Mouse (Mus musculus) fat pad, adult 2 months (tissue): ENCODE results near the gene Rbm14.
"Not testable (repeated sequence)": the region's sequence is repeated elsewhere in the genome, so short reads cannot be mapped to it uniquely, and the experiment has no call there.

Experiments
- DNase-seq: peaks from one replicate; pipeline ENCODE4 v3.0.0-alpha.2; 2011; ENCODE audit warnings: low read depth, low spot score; ENCODE audit errors: extremely low read depth

Gene Rbm14

GRCm38 (mm10) chr19:4813015-4813414 is 1.6 kb upstream of the Rbm14 start:
- no peak for DNase-seq

- not testable (repeated sequence) for DNase-seq
These were observed 1.0 kb upstream of the Rbm14 start for GRCm38 (mm10) chr19:4812334-4812949.

GRCm38 (mm10) chr19:4811909-4812242 is 442 bp upstream of the Rbm14 start:
- no peak for DNase-seq

- DNase-seq = no peak
These were observed 730 bp downstream of the Rbm14 start for GRCm38 (mm10) chr19:4810746-4811062.

- DNase-seq = no peak
These were observed 1.1 kb downstream of the Rbm14 start for GRCm38 (mm10) chr19:4810309-4810708.

GRCm38 (mm10) chr19:4803283-4803682 is 8.2 kb downstream of the Rbm14 start:
- no peak for DNase-seq

GRCm38 (mm10) chr19:4802691-4803091 is 8.7 kb downstream of the Rbm14 start:
- no peak for DNase-seq

- no peak for DNase-seq
These were observed 12.4 kb downstream of the Rbm14 start for GRCm38 (mm10) chr19:4799083-4799482.

- DNase-seq = no peak
These were observed 13.6 kb downstream of the Rbm14 start for GRCm38 (mm10) chr19:4797846-4798245.

GRCm38 (mm10) chr19:4795929-4796328 is 15.5 kb downstream of the Rbm14 start:
- no peak for DNase-seq

- peak; percentile 97 for DNase-seq
These were observed 17.5 kb downstream of the Rbm14 start, which contains the start of gene Rbm4 for GRCm38 (mm10) chr19:4793831-4794422. TSS of gene Rbm4 (minus strand) at chr19:4793901.

GRCm38 (mm10) chr19:4793281-4793830 is 18.1 kb downstream of the Rbm14 start:
- DNase-seq = no peak

GRCm38 (mm10) chr19:4786313-4786712 is 25.1 kb downstream of the Rbm14 start:
- DNase-seq = peak; percentile 50

GRCm38 (mm10) chr19:4785206-4785605 is 26.2 kb downstream of the Rbm14 start:
- DNase-seq = no peak

GRCm38 (mm10) chr19:4782891-4783290 is 28.5 kb downstream of the Rbm14 start:
- no peak for DNase-seq

GRCm38 (mm10) chr19:4772785-4773184 is 38.6 kb downstream of the Rbm14 start:
- DNase-seq = no peak

- no peak for DNase-seq
These were observed 43.8 kb downstream of the Rbm14 start for GRCm38 (mm10) chr19:4767507-4768148.

- DNase-seq = no peak
These were observed 48.6 kb downstream of the Rbm14 start for GRCm38 (mm10) chr19:4762876-4763275.

GRCm38 (mm10) chr19:4760544-4760943 is 50.9 kb downstream of the Rbm14 start:
- not testable (repeated sequence) for DNase-seq

GRCm38 (mm10) chr19:4756921-4757320 is 54.5 kb downstream of the Rbm14 start:
- DNase-seq = no peak

GRCm38 (mm10) chr19:4756193-4756911 is 55.1 kb downstream of the Rbm14 start, which contains the start of gene Rbm4b:
TSS of gene Rbm4b (plus strand) at chr19:4756497.
- DNase-seq = no peak
